Mouse (Mus musculus): Measurements from ENCODE around the gene Qsox1.
A peak's percentile ranks its signal among the peaks of the same experiment; 100 is the strongest.

Gene Qsox1

GRCm38 (mm10) chr1:155747011-155747410 is 65.7 kb downstream of the Qsox1 start:
- no peak for DNase-seq (ENCODE audit: low spot score)

GRCm38 (mm10) chr1:155742411-155743363 is 70.0 kb downstream of the Qsox1 start:
- no peak for DNase-seq (ENCODE audit: low spot score)

GRCm38 (mm10) chr1:155741988-155742387 is 70.7 kb downstream of the Qsox1 start:
- DNase-seq (ENCODE audit: low spot score), result no peak

- DNase-seq (ENCODE audit: low spot score), result no peak
Observed at GRCm38 (mm10) chr1:155741378-155741945, 71.2 kb downstream of the Qsox1 start.

- no peak for DNase-seq (ENCODE audit: low spot score)
Observed at GRCm38 (mm10) chr1:155740622-155741377, 71.9 kb downstream of the Qsox1 start.

GRCm38 (mm10) chr1:155737809-155738383 is 74.8 kb downstream of the Qsox1 start:
- DNase-seq (ENCODE audit: low spot score), result no peak

- no peak for DNase-seq (ENCODE audit: low spot score)
Observed at GRCm38 (mm10) chr1:155737017-155737808, 75.5 kb downstream of the Qsox1 start.

GRCm38 (mm10) chr1:155736096-155736825 is 76.4 kb downstream of the Qsox1 start:
- no peak for DNase-seq (ENCODE audit: low spot score)

- DNase-seq (ENCODE audit: low spot score), result peak; percentile 6
Observed at GRCm38 (mm10) chr1:155731156-155731555, 81.5 kb downstream of the Qsox1 start.

GRCm38 (mm10) chr1:155729113-155729795 is 83.4 kb downstream of the Qsox1 start:
- DNase-seq (ENCODE audit: low spot score), result no peak

GRCm38 (mm10) chr1:155727830-155728229 is 84.9 kb downstream of the Qsox1 start:
- no peak for DNase-seq (ENCODE audit: low spot score)
